Mouse (Mus musculus): Measurements from ENCODE around the gene Serpina3m. TPM values are rescaled to one million over a fixed set of nuclear protein-coding genes. Genes with fewer than 3 reads are reported as not detected.

Gene Serpina3m
- polyA plus RNA-seq (2017; shearing (Covaris generic)) = not detected

DNA sequence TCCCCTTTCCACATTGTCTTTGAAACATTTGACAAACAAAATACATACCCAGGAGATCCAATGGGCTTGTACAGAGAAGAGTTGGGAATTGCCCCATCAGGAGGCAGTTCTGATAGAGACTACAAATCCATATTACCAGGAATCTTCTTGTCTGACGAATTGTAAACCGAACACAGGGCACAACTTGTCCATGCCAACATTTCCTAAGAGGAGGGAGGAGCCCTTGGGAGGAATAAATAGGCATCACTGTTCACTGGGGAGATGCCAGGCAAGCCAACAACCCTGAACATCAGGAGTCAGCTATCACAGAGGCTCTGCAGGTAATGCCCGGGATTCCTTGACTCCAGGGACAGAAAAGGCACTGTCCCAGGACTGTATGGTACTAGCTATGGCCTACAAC lies at the start of gene Serpina3m, which contains the start of gene Serpina3k:
TSS of gene Serpina3m (plus strand) at position 261 of the 400 bp plus-strand sequence.
TSS of gene Serpina3k (plus strand) at position 261 of the 400 bp plus-strand sequence.

DNA sequence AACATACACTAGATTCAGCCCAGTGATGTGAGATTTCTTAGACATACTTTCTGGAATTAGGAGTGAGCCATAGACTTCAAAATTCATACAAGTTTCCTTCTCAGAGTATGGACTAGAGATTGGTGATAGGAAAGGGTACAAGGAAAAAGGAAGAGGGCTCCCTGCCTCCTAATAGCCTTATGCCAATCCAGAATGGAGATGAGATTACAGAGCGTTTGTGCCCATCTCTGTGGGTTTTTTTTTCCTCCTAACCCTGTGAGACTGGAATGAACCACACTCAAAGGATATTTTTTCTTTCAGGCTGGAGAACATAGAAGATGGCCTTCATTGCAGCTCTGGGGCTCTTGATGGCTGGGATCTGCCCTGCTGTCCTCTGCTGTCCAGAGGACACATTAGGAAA lies 24.0 kb upstream of the Serpina3m start, which contains the start of gene Serpina3j:
TSS of gene Serpina3j (plus strand) at position 301 of the 400 bp plus-strand sequence.

GRCm38 (mm10) chr12:104406454-104406885 lies 68.2 kb downstream of the Serpina3m start, which contains the start of gene Serpina3n:
Gene Serpina3n (plus strand): TSS chr12:104406729.

Other genes with a start within 250 kb of the Serpina3m start
- gene Serpina5, start 237.4 kb upstream of the Serpina3m start, polyA plus RNA-seq (2017; shearing (Covaris generic)) = not detected
- gene Serpina3a, start 225.8 kb upstream of the Serpina3m start, polyA plus RNA-seq (2017; shearing (Covaris generic)) = not detected
- not detected for gene Serpina3b, start 210.5 kb upstream of the Serpina3m start, polyA plus RNA-seq (2017; shearing (Covaris generic))
- gene Serpina3c, start 184.6 kb upstream of the Serpina3m start, polyA plus RNA-seq (2017; shearing (Covaris generic)) = not detected
- 10.3 TPM for gene Serpina3f, start 123.9 kb upstream of the Serpina3m start, polyA plus RNA-seq (2017; shearing (Covaris generic))
- 249 TPM for gene Serpina3g, start 102.2 kb upstream of the Serpina3m start, polyA plus RNA-seq (2017; shearing (Covaris generic))
- gene Serpina3i, start 75.4 kb upstream of the Serpina3m start, polyA plus RNA-seq (2017; shearing (Covaris generic)) = not detected
- not detected for gene Serpina3j, start 23.9 kb upstream of the Serpina3m start, polyA plus RNA-seq (2017; shearing (Covaris generic))
- not detected for gene Serpina3k, start within 50 bp of the Serpina3m start, polyA plus RNA-seq (2017; shearing (Covaris generic))
- not detected for gene Serpina3n, start 68.2 kb downstream of the Serpina3m start, polyA plus RNA-seq (2017; shearing (Covaris generic))
- not detected for gene Gsc, start 134.8 kb downstream of the Serpina3m start, polyA plus RNA-seq (2017; shearing (Covaris generic))

Measured in CD4-positive, CD25-positive, alpha-beta regulatory T cell, adult 9 weeks (primary cell).